Mouse (Mus musculus): Measurements from ENCODE around the gene Crygn. TPM values are rescaled to one million over a fixed set of nuclear protein-coding genes. Genes with fewer than 3 reads are reported as not detected.

Gene Crygn
- polyA plus RNA-seq, 1 experiment from 2014 or later = not detected

- Histone ChIP-seq H3K9ac (no peak overlapping the region), H3K27me3 (peaks cover 18% of the 10 kb centered on the region), H3K4me2 (no peak overlapping the region), H3K36me3 (replicated peaks) (no peaks in the 10 kb centered on the region), H3K4me3 (replicated peaks) (no peak overlapping the region), H3K27ac (replicated peaks) (no peak overlapping the region), H3K9me3 (replicated peaks) (no peaks in the 10 kb centered on the region), H3K4me1 (replicated peaks) (peaks cover 20% of the 10 kb centered on the region)
- no peak for ATAC-seq (ENCODE audit: insufficient read depth)
- WGBS (ENCODE audit: insufficient replicate concordance) = 21% methylated on average over 6 of the region's 6 CpGs
Measured at GRCm38 (mm10) chr5:24747533-24747932, 10.3 kb downstream of the Crygn start.

GRCm38 (mm10) chr5:24743956-24744355, 13.9 kb downstream of the Crygn start:
- Histone ChIP-seq H3K4me1 (replicated peaks) (peaks cover 6% of the 10 kb centered on the region), H3K27ac (replicated peaks) (no peak overlapping the region), H3K4me3 (replicated peaks) (no peak overlapping the region), H3K9me3 (replicated peaks) (no peaks in the 10 kb centered on the region), H3K27me3 (no peaks in the 10 kb centered on the region; the same call in 1 of the 2 replicates), H3K4me2 (no peak overlapping the region), H3K36me3 (replicated peaks) (no peaks in the 10 kb centered on the region), H3K9ac (no peak overlapping the region)
- WGBS (ENCODE audit: insufficient replicate concordance) = 88% methylated on average over 10 of the region's 10 CpGs
- ATAC-seq (ENCODE audit: insufficient read depth) = no peak

GRCm38 (mm10) chr5:24741172-24741885, 16.5 kb downstream of the Crygn start:
- Histone ChIP-seq H3K9me3 (replicated peaks) (no peaks in the 10 kb centered on the region), H3K4me3 (replicated peaks) (no peak overlapping the region), H3K27me3 (no peaks in the 10 kb centered on the region), H3K27ac (replicated peaks) (no peak overlapping the region), H3K36me3 (replicated peaks) (no peaks in the 10 kb centered on the region), H3K4me1 (replicated peaks) (peaks cover 14% of the 10 kb centered on the region), H3K4me2 (no peak overlapping the region), H3K9ac (no peak overlapping the region)
- no peak for ATAC-seq (ENCODE audit: insufficient read depth)
- 70% methylated on average over 15 of the region's 15 CpGs for WGBS (ENCODE audit: insufficient replicate concordance)

- Histone ChIP-seq H3K4me2 (peak overlapping the region; percentile 33), H3K9ac (no peak overlapping the region), H3K4me3 (replicated peaks) (no peak overlapping the region), H3K27ac (replicated peaks) (no peak overlapping the region; the same call in 1 of the 2 replicates), H3K36me3 (replicated peaks) (no peaks in the 10 kb centered on the region), H3K9me3 (replicated peaks) (no peaks in the 10 kb centered on the region), H3K27me3 (no peaks in the 10 kb centered on the region), H3K4me1 (replicated peaks) (peaks cover 14% of the 10 kb centered on the region)
- WGBS (ENCODE audit: insufficient replicate concordance) = 9% methylated on average over 15 of the region's 15 CpGs
- ATAC-seq (ENCODE audit: insufficient read depth) = no peak; the same call in 1 of the 2 replicates
Measured at GRCm38 (mm10) chr5:24739141-24739753, 18.6 kb downstream of the Crygn start.

GRCm38 (mm10) chr5:24738517-24738916, 19.3 kb downstream of the Crygn start:
- no peaks in the 10 kb centered on the region for H3K36me3 ChIP-seq (replicated peaks)
- 35% methylated on average over 1 of the region's 1 CpGs for WGBS (ENCODE audit: insufficient replicate concordance)
- no peak overlapping the region for H3K4me2 ChIP-seq
- peak; percentile 22; the same call in 1 of the 2 replicates for ATAC-seq (ENCODE audit: insufficient read depth)
- no peaks in the 10 kb centered on the region for H3K27me3 ChIP-seq
- H3K9me3 ChIP-seq (replicated peaks) = no peaks in the 10 kb centered on the region
- peaks cover 20% of the 10 kb centered on the region for H3K4me1 ChIP-seq (replicated peaks)
- H3K4me3 ChIP-seq (replicated peaks) = no peak overlapping the region
- no peak overlapping the region for H3K27ac ChIP-seq (replicated peaks)
- no peak overlapping the region for H3K9ac ChIP-seq

GRCm38 (mm10) chr5:24737595-24737994, 20.2 kb downstream of the Crygn start:
- H3K4me1 ChIP-seq (replicated peaks) = peaks cover 26% of the 10 kb centered on the region
- no peak overlapping the region for H3K9ac ChIP-seq
- H3K4me2 ChIP-seq = no peak overlapping the region
- WGBS (ENCODE audit: insufficient replicate concordance) = 76% methylated on average over 10 of the region's 10 CpGs
- no peaks in the 10 kb centered on the region for H3K36me3 ChIP-seq (replicated peaks)
- no peak overlapping the region for H3K4me3 ChIP-seq (replicated peaks)
- no peaks in the 10 kb centered on the region for H3K9me3 ChIP-seq (replicated peaks)
- ATAC-seq (ENCODE audit: insufficient read depth) = no peak
- 0 out of 2 replicates have a peak, but pooled peaks cover under 1% of the 10 kb centered on the region for H3K27me3 ChIP-seq
- no peak overlapping the region for H3K27ac ChIP-seq (replicated peaks)

GRCm38 (mm10) chr5:24733771-24734426, 23.9 kb downstream of the Crygn start:
- H3K9ac ChIP-seq = no peak overlapping the region
- WGBS (ENCODE audit: insufficient replicate concordance) = 19% methylated on average over 7 of the region's 7 CpGs
- peaks cover 28% of the 10 kb centered on the region for H3K4me1 ChIP-seq (replicated peaks)
- no peak overlapping the region for H3K4me3 ChIP-seq (replicated peaks)
- no peaks in the 10 kb centered on the region for H3K9me3 ChIP-seq (replicated peaks)
- no peaks in the 10 kb centered on the region for H3K36me3 ChIP-seq (replicated peaks)
- no peak overlapping the region for H3K27ac ChIP-seq (replicated peaks)
- H3K27me3 ChIP-seq = peaks cover 37% of the 10 kb centered on the region
- no peak overlapping the region for H3K4me2 ChIP-seq
- ATAC-seq (ENCODE audit: insufficient read depth) = no peak

GRCm38 (mm10) chr5:24733134-24733533, 24.7 kb downstream of the Crygn start:
- H3K4me1 ChIP-seq (replicated peaks) = peaks cover 22% of the 10 kb centered on the region; the same call in 1 of the 2 replicates
- no peak overlapping the region for H3K4me3 ChIP-seq (replicated peaks)
- no peak overlapping the region for H3K9ac ChIP-seq
- H3K27ac ChIP-seq (replicated peaks) = no peak overlapping the region
- no peak overlapping the region for H3K4me2 ChIP-seq
- no peaks in the 10 kb centered on the region for H3K36me3 ChIP-seq (replicated peaks)
- peaks cover 44% of the 10 kb centered on the region for H3K27me3 ChIP-seq
- no peak for ATAC-seq (ENCODE audit: insufficient read depth)
- no peaks in the 10 kb centered on the region for H3K9me3 ChIP-seq (replicated peaks)
- WGBS (ENCODE audit: insufficient replicate concordance) = 39% methylated on average over 8 of the region's 8 CpGs

GRCm38 (mm10) chr5:24730986-24731385, 26.8 kb downstream of the Crygn start:
- Histone ChIP-seq H3K4me2 (peak overlapping the region; percentile 50), H3K4me1 (replicated peaks) (peaks cover 21% of the 10 kb centered on the region; the same call in 1 of the 2 replicates), H3K36me3 (replicated peaks) (no peaks in the 10 kb centered on the region), H3K27me3 (peaks cover 49% of the 10 kb centered on the region), H3K9me3 (replicated peaks) (no peaks in the 10 kb centered on the region), H3K9ac (no peak overlapping the region), H3K27ac (replicated peaks) (no peak overlapping the region), H3K4me3 (replicated peaks) (peak overlapping the region; percentile 40)
- 6% methylated on average over 15 of the region's 15 CpGs for WGBS (ENCODE audit: insufficient replicate concordance)
- ATAC-seq (ENCODE audit: insufficient read depth) = no peak

GRCm38 (mm10) chr5:24730488-24730871, 27.3 kb downstream of the Crygn start, which contains the start of gene Wdr86:
Gene Wdr86 (minus strand): TSS chr5:24730727.
- Histone ChIP-seq H3K4me2 (peak within 1 kb of the TSS; percentile 50), H3K27me3 (peaks cover 49% of the 10 kb centered on the region), H3K27ac (replicated peaks) (no peak within 1 kb of the TSS), H3K36me3 (replicated peaks) (no peaks in the 10 kb centered on the region), H3K4me1 (replicated peaks) (peaks cover 21% of the 10 kb centered on the region; the same call in 1 of the 2 replicates), H3K9me3 (replicated peaks) (no peaks in the 10 kb centered on the region), H3K9ac (no peak within 1 kb of the TSS), H3K4me3 (replicated peaks) (peak within 1 kb of the TSS; percentile 40)
- WGBS (ENCODE audit: insufficient replicate concordance) = 1% methylated on average over 23 of the region's 23 CpGs
- ATAC-seq (ENCODE audit: insufficient read depth) = no peak

Data from liver, embryonic 15.5 days (tissue).